Mouse (Mus musculus) intestine, postnatal 0 days (tissue): ENCODE data around the gene Pde4dip. TPM values are rescaled to one million over a fixed set of nuclear protein-coding genes. Genes with fewer than 3 reads are reported as not detected.

Experiments
- ATAC-seq: fragments of 200-750 bp; cut with Nextera tagmentation; 2 replicates; pipeline ENCODE4 v1.8.0; 2017; ENCODE audit warnings: mild to moderate bottlenecking, moderate TSS enrichment, moderate library complexity
- H3K27ac ChIP-seq: fragments of 300-500 bp; sonication (generic); 2 replicates; pipeline ENCODE4 v1.5.1; 2014; ENCODE audit warnings: mild to moderate bottlenecking, low read depth, low read length, moderate library complexity
- H3K27me3 ChIP-seq: fragments of 300-500 bp; sonication (generic); replicated peaks from 2 replicates; pipeline ENCODE4 v1.6.1; 2014; ENCODE audit warnings: low read length, mixed read lengths; ENCODE audit not compliant: control insufficient read depth, insufficient read depth
- H3K36me3 ChIP-seq: fragments of 300-500 bp; sonication (generic); 2 replicates; pipeline ENCODE4 v1.6.1; 2014; ENCODE audit warnings: mild to moderate bottlenecking, moderate library complexity; ENCODE audit not compliant: control insufficient read depth, insufficient read depth
- H3K4me1 ChIP-seq: fragments of 300-500 bp; sonication (generic); replicated peaks from 2 replicates; pipeline ENCODE4 v1.6.1; 2014; ENCODE audit warnings: antibody characterized with exemption, low read length, mixed read lengths; ENCODE audit not compliant: control insufficient read depth, insufficient read depth
- H3K4me2 ChIP-seq: fragments of 300-500 bp; sonication (generic); replicated peaks from 2 replicates; pipeline ENCODE4 v1.6.1; 2014; ENCODE audit warnings: low read depth, mild to moderate bottlenecking, moderate library complexity
- H3K4me3 ChIP-seq: fragments of 300-500 bp; sonication (generic); 2 replicates; pipeline ENCODE4 v1.5.1; 2014; ENCODE audit warnings: low read depth, low read length
- H3K9ac ChIP-seq: fragments of 300-500 bp; sonication (generic); 2 replicates; pipeline ENCODE4 v1.6.1; 2014; ENCODE audit warnings: mild to moderate bottlenecking, low read depth, low read length
- H3K9me3 ChIP-seq: fragments of 300-500 bp; sonication (generic); 2 replicates; pipeline ENCODE4 v1.6.1; 2016; ENCODE audit warnings: mixed run types; ENCODE audit not compliant: control insufficient read depth
- CTCF ChIP-seq: sonication (generic); IDR thresholded peaks from 2 replicates; pipeline ENCODE4 v1.5.1; 2016; ENCODE audit warnings: low read depth, mild to moderate bottlenecking, control low read depth, antibody characterized with exemption, moderate library complexity
- WGBS: fragments of 180-500 bp; shearing (Covaris S2); extraction: QIAGEN DNeasy Blood & Tissue Kit; methylation state at CpG from one replicate; pipeline ENCODE4 v1.1.7; 2014; 5-methylcytosine and 5-hydroxymethylcytosine counted together
- polyA plus RNA-seq: library from polyadenylated mRNA; unstranded; fragments of >200 nt; fragmentation: Nextera tagmentation; extraction: Ambion mirVana; gene quantifications from 2 replicates; pipeline ENCODE4 v1.2.1, GENCODE M21; 2015

The Pde4dip gene
- polyA plus RNA-seq, 1 experiment from 2014 or later = 10.0 TPM

- 2% methylated on average over 47 of the region's 47 CpGs for WGBS
- Histone ChIP-seq H3K4me1 (no peaks in the 10 kb centered on the region), H3K4me2 (peak overlapping the region; percentile 78), H3K9me3 (no peaks in the 10 kb centered on the region), H3K27ac (peak overlapping the region; percentile 77), H3K27me3 (no peaks in the 10 kb centered on the region), H3K4me3 (peak overlapping the region; percentile 71), H3K9ac (peak overlapping the region; percentile 49), H3K36me3 (no peaks in the 10 kb centered on the region)
- peak; percentile 88 for TF ChIP-seq CTCF
- peak; percentile 96 for ATAC-seq
These were observed 120.4 kb downstream of the Pde4dip start for GRCm38 (mm10) chr3:97767771-97768762.

GRCm38 (mm10) chr3:97767041-97767770 lies 121.3 kb downstream of the Pde4dip start:
- H3K9ac ChIP-seq = peak overlapping the region; percentile 49
- H3K4me2 ChIP-seq = peak overlapping the region; percentile 78
- no peaks in the 10 kb centered on the region for H3K27me3 ChIP-seq
- H3K4me3 ChIP-seq = peak overlapping the region; percentile 71
- no peaks in the 10 kb centered on the region for H3K9me3 ChIP-seq
- H3K27ac ChIP-seq = peak overlapping the region; percentile 77
- ATAC-seq = no peak; the same call in 1 of the 2 replicates
- under 1% methylated on average over 40 of the region's 40 CpGs for WGBS
- no peaks in the 10 kb centered on the region for H3K36me3 ChIP-seq
- TF ChIP-seq CTCF = no peak
- H3K4me1 ChIP-seq = no peaks in the 10 kb centered on the region

- H3K27ac ChIP-seq = 0 out of 2 replicates have a peak overlapping the region, but pooled peaks have one; percentile 17
- H3K4me1 ChIP-seq = no peaks in the 10 kb centered on the region
- no peaks in the 10 kb centered on the region for H3K27me3 ChIP-seq
- WGBS = 15% methylated on average over 9 of the region's 9 CpGs
- no peaks in the 10 kb centered on the region for H3K9me3 ChIP-seq
- H3K4me2 ChIP-seq = peak overlapping the region; percentile 78
- no peak for TF ChIP-seq CTCF
- H3K9ac ChIP-seq = peak overlapping the region; percentile 49
- H3K4me3 ChIP-seq = peak overlapping the region; percentile 71
- ATAC-seq = no peak
- H3K36me3 ChIP-seq = no peaks in the 10 kb centered on the region
These were observed 122.0 kb downstream of the Pde4dip start for GRCm38 (mm10) chr3:97766459-97766858.

- Histone ChIP-seq H3K27me3 (no peaks in the 10 kb centered on the region), H3K4me1 (no peaks in the 10 kb centered on the region), H3K4me2 (peak overlapping the region; percentile 78), H3K9me3 (no peaks in the 10 kb centered on the region), H3K36me3 (no peaks in the 10 kb centered on the region), H3K4me3 (0 out of 2 replicates have a peak overlapping the region, but pooled peaks have one; percentile 10), H3K27ac (peak overlapping the region; percentile 37), H3K9ac (no peak overlapping the region)
- no peak for TF ChIP-seq CTCF
- WGBS = 32% methylated on average over 5 of the region's 5 CpGs
- no peak for ATAC-seq
These were observed 124.4 kb downstream of the Pde4dip start for GRCm38 (mm10) chr3:97764152-97764551.

- ATAC-seq = no peak
- no peak for TF ChIP-seq CTCF
- Histone ChIP-seq H3K9ac (no peak overlapping the region), H3K4me2 (no peak overlapping the region), H3K27ac (0 out of 2 replicates have a peak overlapping the region, but pooled peaks have one; percentile 47), H3K9me3 (no peaks in the 10 kb centered on the region), H3K36me3 (peaks cover 15% of the 10 kb centered on the region), H3K4me1 (no peaks in the 10 kb centered on the region), H3K27me3 (no peaks in the 10 kb centered on the region), H3K4me3 (no peak overlapping the region)
- WGBS = 43% methylated on average over 6 of the region's 6 CpGs
These were observed 126.6 kb downstream of the Pde4dip start for GRCm38 (mm10) chr3:97761951-97762350.

- no peak for ATAC-seq
- 89% methylated on average over 5 of the region's 5 CpGs for WGBS
- H3K4me3 ChIP-seq = no peak overlapping the region
These were observed 127.3 kb downstream of the Pde4dip start for GRCm38 (mm10) chr3:97761168-97761567.

More at GRCm38 (mm10) chr3:97761168-97761567, 127.3 kb downstream of the Pde4dip start:
- no peaks in the 10 kb centered on the region for H3K4me1 ChIP-seq
- TF ChIP-seq CTCF = no peak
- H3K4me2 ChIP-seq = no peak overlapping the region
- H3K27me3 ChIP-seq = no peaks in the 10 kb centered on the region
- no peaks in the 10 kb centered on the region for H3K9me3 ChIP-seq
- H3K36me3 ChIP-seq = peaks cover 23% of the 10 kb centered on the region
- H3K27ac ChIP-seq = no peak overlapping the region
- no peak overlapping the region for H3K9ac ChIP-seq
